Mouse (Mus musculus) brain, embryonic 14.5 days (tissue): ENCODE measurements around the gene Bcl2l15.

Source experiments
- CTCF ChIP-seq: fragments of 200-500 bp; IDR thresholded peaks from 2 replicates; pipeline ENCODE4 v1.5.1; 2012; ENCODE audit warnings: inconsistent platforms, mild to moderate bottlenecking, moderate library complexity, borderline replicate concordance; ENCODE audit not compliant: insufficient read depth, insufficient read length; ENCODE audit errors: extremely low read depth
- POLR2A ChIP-seq: fragments of 200-500 bp; IDR thresholded peaks from 2 replicates; pipeline ENCODE4 v1.6.1; 2012; ENCODE audit warnings: mild to moderate bottlenecking, inconsistent platforms, borderline replicate concordance; ENCODE audit not compliant: poor library complexity, insufficient read depth, insufficient read length, severe bottlenecking; ENCODE audit errors: extremely low read depth

DNA sequence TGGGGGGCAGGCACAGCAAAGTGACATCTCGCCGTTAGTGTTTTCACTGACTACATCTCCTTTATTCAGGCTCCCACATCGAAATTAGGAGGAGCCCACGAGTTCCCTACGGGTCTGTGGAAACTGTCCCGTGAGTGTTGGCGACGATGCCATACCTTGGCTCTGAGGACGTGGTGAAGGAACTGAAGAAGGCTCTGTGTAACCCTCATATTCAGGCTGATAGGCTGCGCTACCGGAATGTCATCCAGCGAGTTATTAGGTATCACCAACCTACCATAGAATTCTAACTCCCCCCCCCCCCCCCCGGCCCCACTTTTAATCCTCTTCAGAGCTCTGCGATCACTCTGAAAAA is 22.6 kb upstream of the Bcl2l15 start:
- no peak for TF ChIP-seq CTCF
- TF ChIP-seq POLR2A, result no peak
